Mouse (Mus musculus): ENCODE measurements around the gene Ubxn6. TPM values are rescaled to one million over a fixed set of nuclear protein-coding genes. Genes with fewer than 3 reads are reported as not detected.
"Not testable (repeated sequence)": the region's sequence is repeated elsewhere in the genome, so short reads cannot be mapped to it uniquely, and the experiment has no call there.

Ubxn6 gene
- polyA plus RNA-seq, 1 experiment from 2014 or later, result 69.9 TPM

GRCm38 (mm10) chr17:56071126-56071525 lies 3.7 kb downstream of the Ubxn6 start:
- no peaks in the 10 kb centered on the region for H3K9me3 ChIP-seq (ENCODE audit: control insufficient read depth, low read length)
- H3K27me3 ChIP-seq (ENCODE audit: control insufficient read depth, insufficient read depth, low read length), result no peaks in the 10 kb centered on the region
- no peak overlapping the region for H3K9ac ChIP-seq (replicated peaks; ENCODE audit: low read depth, low read length)
- no peak overlapping the region for H3K4me2 ChIP-seq (ENCODE audit: low read depth, low read length)
- ATAC-seq (ENCODE audit: low read depth), result no peak
- no peak overlapping the region for H3K27ac ChIP-seq (ENCODE audit: low read depth, low read length)
- peaks cover 56% of the 10 kb centered on the region for H3K36me3 ChIP-seq (ENCODE audit: control insufficient read depth, insufficient read depth, low read length)
- no peak overlapping the region for H3K4me3 ChIP-seq (ENCODE audit: low read depth, low read length)
- peaks cover 7% of the 10 kb centered on the region; the same call in 1 of the 2 replicates for H3K4me1 ChIP-seq (ENCODE audit: control insufficient read depth, insufficient read depth, low read length)

- WGBS, result 97% methylated on average over 14 of the region's 14 CpGs
- no peaks in the 10 kb centered on the region for H3K9me3 ChIP-seq (ENCODE audit: control insufficient read depth, low read length)
- peaks cover 56% of the 10 kb centered on the region for H3K36me3 ChIP-seq (ENCODE audit: control insufficient read depth, insufficient read depth, low read length)
- no peak overlapping the region for H3K9ac ChIP-seq (replicated peaks; ENCODE audit: low read depth, low read length)
- H3K4me2 ChIP-seq (ENCODE audit: low read depth, low read length), result no peak overlapping the region
- H3K27ac ChIP-seq (ENCODE audit: low read depth, low read length), result no peak overlapping the region
- no peaks in the 10 kb centered on the region for H3K27me3 ChIP-seq (ENCODE audit: control insufficient read depth, insufficient read depth, low read length)
- H3K4me1 ChIP-seq (ENCODE audit: control insufficient read depth, insufficient read depth, low read length), result peaks cover 2% of the 10 kb centered on the region; the same call in 1 of the 2 replicates
- H3K4me3 ChIP-seq (ENCODE audit: low read depth, low read length), result no peak overlapping the region
- no peak for ATAC-seq (ENCODE audit: low read depth)
Observed at GRCm38 (mm10) chr17:56069066-56069465, 5.8 kb downstream of the Ubxn6 start.

DNA sequence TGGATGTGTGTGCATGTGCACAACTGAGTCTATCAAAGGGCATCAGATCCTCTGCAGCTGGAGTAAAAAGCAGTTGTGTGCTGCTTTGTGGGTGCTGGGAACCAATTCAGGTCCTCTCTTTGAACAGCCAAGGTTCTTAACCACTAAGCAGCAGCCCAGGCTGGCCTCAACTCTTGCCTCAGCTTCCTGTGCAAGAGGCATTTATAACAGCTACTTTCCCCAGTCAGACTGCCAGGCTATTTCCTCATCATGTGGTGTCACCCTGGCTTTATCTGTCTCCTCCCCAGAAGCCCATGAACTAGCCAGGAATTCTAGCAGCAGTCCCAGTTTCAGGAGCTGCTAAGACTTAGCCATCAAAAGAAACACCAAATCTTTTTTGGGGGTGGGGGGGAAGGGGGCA lies 8.4 kb downstream of the Ubxn6 start:
- peaks cover 43% of the 10 kb centered on the region for H3K36me3 ChIP-seq (ENCODE audit: control insufficient read depth, insufficient read depth, low read length)
- no peaks in the 10 kb centered on the region for H3K27me3 ChIP-seq (ENCODE audit: control insufficient read depth, insufficient read depth, low read length)
- no peak overlapping the region for H3K4me2 ChIP-seq (ENCODE audit: low read depth, low read length)
- no peak for ATAC-seq (ENCODE audit: low read depth)
- H3K4me3 ChIP-seq (ENCODE audit: low read depth, low read length), result no peak overlapping the region
- H3K9me3 ChIP-seq (ENCODE audit: control insufficient read depth, low read length), result no peaks in the 10 kb centered on the region
- no peaks in the 10 kb centered on the region for H3K4me1 ChIP-seq (ENCODE audit: control insufficient read depth, insufficient read depth, low read length)
- H3K9ac ChIP-seq (replicated peaks; ENCODE audit: low read depth, low read length), result no peak overlapping the region
- no peak overlapping the region for H3K27ac ChIP-seq (ENCODE audit: low read depth, low read length)

- peaks cover 37% of the 10 kb centered on the region for H3K36me3 ChIP-seq (ENCODE audit: control insufficient read depth, insufficient read depth, low read length)
- WGBS, result 90% methylated on average over 6 of the region's 6 CpGs
Observed at GRCm38 (mm10) chr17:56065715-56066114, 9.1 kb downstream of the Ubxn6 start.

DNA sequence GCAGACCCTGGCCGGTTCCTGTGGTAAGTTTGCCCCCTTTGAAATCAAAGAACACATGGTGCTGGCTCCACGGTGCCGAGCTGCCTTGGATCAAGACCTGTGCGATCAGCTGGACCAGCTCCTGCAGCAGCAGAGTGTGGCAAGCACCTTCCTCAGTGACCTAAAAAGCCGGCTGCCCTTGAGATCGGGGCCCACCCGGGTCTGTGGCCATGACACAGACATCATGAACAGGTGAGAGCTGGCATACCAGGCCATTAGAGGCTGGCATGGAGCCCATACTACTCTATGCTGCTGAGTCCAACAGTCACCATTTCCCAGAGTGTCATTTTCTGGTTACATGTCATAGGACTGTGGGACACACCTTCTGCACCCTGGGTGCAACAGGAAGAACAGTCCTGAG lies 12.7 kb downstream of the Ubxn6 start:
- H3K27me3 ChIP-seq (ENCODE audit: control insufficient read depth, insufficient read depth, low read length), result no peaks in the 10 kb centered on the region
- peaks cover 4% of the 10 kb centered on the region for H3K36me3 ChIP-seq (ENCODE audit: control insufficient read depth, insufficient read depth, low read length)
- no peak overlapping the region for H3K9ac ChIP-seq (replicated peaks; ENCODE audit: low read depth, low read length)
- ATAC-seq (ENCODE audit: low read depth), result no peak
- WGBS, result 94% methylated on average over 7 of the region's 7 CpGs
- no peaks in the 10 kb centered on the region for H3K9me3 ChIP-seq (ENCODE audit: control insufficient read depth, low read length)
- no peak overlapping the region for H3K4me2 ChIP-seq (ENCODE audit: low read depth, low read length)
- no peak overlapping the region for H3K27ac ChIP-seq (ENCODE audit: low read depth, low read length)
- H3K4me3 ChIP-seq (ENCODE audit: low read depth, low read length), result no peak overlapping the region
- H3K4me1 ChIP-seq (ENCODE audit: control insufficient read depth, insufficient read depth, low read length), result no peaks in the 10 kb centered on the region

More at GRCm38 (mm10) chr17:56065715-56066114, 9.1 kb downstream of the Ubxn6 start:
- H3K4me3 ChIP-seq (ENCODE audit: low read depth, low read length); H3K27ac ChIP-seq (ENCODE audit: low read depth, low read length); H3K4me2 ChIP-seq (ENCODE audit: low read depth, low read length); H3K4me1 ChIP-seq (ENCODE audit: control insufficient read depth, insufficient read depth, low read length); H3K9me3 ChIP-seq (ENCODE audit: control insufficient read depth, low read length); H3K27me3 ChIP-seq (ENCODE audit: control insufficient read depth, insufficient read depth, low read length); ATAC-seq (ENCODE audit: low read depth); H3K9ac ChIP-seq (replicated peaks; ENCODE audit: low read depth, low read length): not testable (repeated sequence)

- H3K27me3 ChIP-seq (ENCODE audit: control insufficient read depth, insufficient read depth, low read length), result no peaks in the 10 kb centered on the region
Observed at GRCm38 (mm10) chr17:56057381-56058120, 17.3 kb downstream of the Ubxn6 start.

GRCm38 (mm10) chr17:56055945-56056678 lies 18.7 kb downstream of the Ubxn6 start:
- ATAC-seq (ENCODE audit: low read depth), result no peak
- Histone ChIP-seq H3K9me3 (ENCODE audit: control insufficient read depth, low read length) (no peaks in the 10 kb centered on the region), H3K9ac (replicated peaks; ENCODE audit: low read depth, low read length) (no peak overlapping the region), H3K36me3 (ENCODE audit: control insufficient read depth, insufficient read depth, low read length) (no peaks in the 10 kb centered on the region; the same call in 1 of the 2 replicates), H3K27me3 (ENCODE audit: control insufficient read depth, insufficient read depth, low read length) (no peaks in the 10 kb centered on the region), H3K4me2 (ENCODE audit: low read depth, low read length) (no peak overlapping the region), H3K27ac (ENCODE audit: low read depth, low read length) (no peak overlapping the region), H3K4me1 (ENCODE audit: control insufficient read depth, insufficient read depth, low read length) (no peaks in the 10 kb centered on the region), H3K4me3 (ENCODE audit: low read depth, low read length) (no peak overlapping the region)
- WGBS, result 51% methylated on average over 4 of the region's 4 CpGs

More at GRCm38 (mm10) chr17:56057381-56058120, 17.3 kb downstream of the Ubxn6 start:
- Histone ChIP-seq H3K4me1 (ENCODE audit: control insufficient read depth, insufficient read depth, low read length) (no peaks in the 10 kb centered on the region), H3K27ac (ENCODE audit: low read depth, low read length) (no peak overlapping the region), H3K4me3 (ENCODE audit: low read depth, low read length) (no peak overlapping the region), H3K36me3 (ENCODE audit: control insufficient read depth, insufficient read depth, low read length) (no peaks in the 10 kb centered on the region; the same call in none of the 2 replicates), H3K9me3 (ENCODE audit: control insufficient read depth, low read length) (no peaks in the 10 kb centered on the region), H3K9ac (replicated peaks; ENCODE audit: low read depth, low read length) (no peak overlapping the region), H3K4me2 (ENCODE audit: low read depth, low read length) (no peak overlapping the region)
- WGBS, result 88% methylated on average over 11 of the region's 11 CpGs
- ATAC-seq (ENCODE audit: low read depth), result no peak

GRCm38 (mm10) chr17:56054938-56055337 lies 19.9 kb downstream of the Ubxn6 start:
- H3K27ac ChIP-seq (ENCODE audit: low read depth, low read length), result no peak overlapping the region
- H3K4me1 ChIP-seq (ENCODE audit: control insufficient read depth, insufficient read depth, low read length), result no peaks in the 10 kb centered on the region
- no peaks in the 10 kb centered on the region for H3K27me3 ChIP-seq (ENCODE audit: control insufficient read depth, insufficient read depth, low read length)
- no peak for ATAC-seq (ENCODE audit: low read depth)
- H3K9ac ChIP-seq (replicated peaks; ENCODE audit: low read depth, low read length), result no peak overlapping the region
- H3K36me3 ChIP-seq (ENCODE audit: control insufficient read depth, insufficient read depth, low read length), result no peaks in the 10 kb centered on the region; the same call in 1 of the 2 replicates
- no peaks in the 10 kb centered on the region for H3K9me3 ChIP-seq (ENCODE audit: control insufficient read depth, low read length)
- no peak overlapping the region for H3K4me2 ChIP-seq (ENCODE audit: low read depth, low read length)
- H3K4me3 ChIP-seq (ENCODE audit: low read depth, low read length), result no peak overlapping the region

- Histone ChIP-seq H3K36me3 (ENCODE audit: control insufficient read depth, insufficient read depth, low read length) (no peaks in the 10 kb centered on the region; the same call in 1 of the 2 replicates), H3K4me3 (ENCODE audit: low read depth, low read length) (no peak overlapping the region), H3K27me3 (ENCODE audit: control insufficient read depth, insufficient read depth, low read length) (no peaks in the 10 kb centered on the region), H3K4me2 (ENCODE audit: low read depth, low read length) (no peak overlapping the region), H3K9me3 (ENCODE audit: control insufficient read depth, low read length) (no peaks in the 10 kb centered on the region), H3K27ac (ENCODE audit: low read depth, low read length) (no peak overlapping the region), H3K9ac (replicated peaks; ENCODE audit: low read depth, low read length) (no peak overlapping the region), H3K4me1 (ENCODE audit: control insufficient read depth, insufficient read depth, low read length) (no peaks in the 10 kb centered on the region)
- WGBS, result 92% methylated on average over 5 of the region's 5 CpGs
- no peak for ATAC-seq (ENCODE audit: low read depth)
Observed at GRCm38 (mm10) chr17:56051369-56051768, 23.5 kb downstream of the Ubxn6 start.

Measured in neural tube, embryonic 14.5 days (tissue).